ENCODE assay signal across 14 mouse cellular contexts in the genomic region with DNA sequence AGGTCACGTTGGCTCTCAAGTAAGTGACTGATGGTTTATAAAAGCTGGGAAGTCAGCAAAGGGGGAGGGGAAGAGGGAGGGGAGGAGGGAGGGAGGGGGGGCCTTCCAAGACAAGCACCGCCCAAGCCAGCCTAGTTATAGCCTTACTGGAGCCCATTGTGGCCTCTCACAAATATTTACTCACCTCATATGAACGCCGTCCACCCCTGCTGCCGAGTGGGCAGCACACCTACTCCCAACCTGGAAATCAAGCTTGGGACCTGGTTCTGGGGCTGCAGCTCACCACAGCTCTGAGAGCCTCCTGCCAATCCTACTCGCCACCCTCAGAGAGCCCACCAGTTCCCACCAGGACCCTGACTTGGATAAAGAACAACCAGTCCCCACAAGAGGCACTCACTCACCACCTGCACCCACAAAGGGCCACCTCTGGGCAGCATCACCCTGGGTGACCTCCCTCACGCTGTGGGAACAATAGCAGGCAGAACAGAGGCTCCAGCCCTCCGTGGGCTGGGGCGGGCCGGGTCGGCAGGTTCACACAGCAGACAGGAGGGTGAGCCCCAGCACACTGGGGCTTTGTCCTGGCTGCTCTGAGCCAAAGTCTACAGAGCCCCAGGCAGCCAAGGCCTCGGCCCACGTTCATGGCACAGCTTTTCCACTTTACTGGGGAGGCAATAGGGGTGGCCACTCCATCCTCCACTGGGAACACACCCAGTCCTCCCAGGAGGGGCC.
A peak's percentile ranks its signal among the peaks of the same experiment; 100 is the strongest.
DNase-seq lines count a peak whose midpoint lies in the region; ATAC-seq lines count a peak whose summit lies in the region.
"Had no signal": no experiment of that assay in that cellular context is flagged by ENCODE, and none has a peak within 500 bp of the region (broad histone marks: within the 10 kb centered on the region; RNA-seq: fewer than 3 reads in every experiment).

No protein-coding gene starts in this region.

- no peaks in the 10 kb centered on the region for H3K27me3 ChIP-seq in hindbrain, embryonic 13.5 days
- no peaks in the 10 kb centered on the region for H3K27me3 ChIP-seq in hindbrain, embryonic 16.5 days (replicated peaks; ENCODE audit: control insufficient read depth, insufficient read depth, low read length)
- H3K27me3 ChIP-seq in neural tube, embryonic 15.5 days (replicated peaks): no peaks in the 10 kb centered on the region
- no peaks in the 10 kb centered on the region for H3K27me3 ChIP-seq in neural tube, embryonic 13.5 days

- H3K9me3 ChIP-seq in hindbrain, embryonic 13.5 days: no peaks in the 10 kb centered on the region
- H3K9me3 ChIP-seq in hindbrain, embryonic 16.5 days (ENCODE audit: control insufficient read depth, low read length): no peaks in the 10 kb centered on the region
- no peaks in the 10 kb centered on the region for H3K9me3 ChIP-seq in neural tube, embryonic 15.5 days (replicated peaks)
- no peaks in the 10 kb centered on the region for H3K9me3 ChIP-seq in neural tube, embryonic 13.5 days

- no peak overlapping the region for H3K4me2 ChIP-seq in hindbrain, embryonic 13.5 days
- H3K4me2 ChIP-seq in hindbrain, embryonic 16.5 days (ENCODE audit: low read length): no peak overlapping the region
- H3K4me2 ChIP-seq in neural tube, embryonic 15.5 days: no peak overlapping the region
- H3K4me2 ChIP-seq in neural tube, embryonic 13.5 days: no peak overlapping the region

- no peak overlapping the region for H3K9ac ChIP-seq in hindbrain, embryonic 13.5 days
- H3K9ac ChIP-seq in hindbrain, embryonic 16.5 days (ENCODE audit: low read depth, low read length): no peak overlapping the region
- H3K9ac ChIP-seq in neural tube, embryonic 15.5 days (replicated peaks): no peak overlapping the region
- peak overlapping the region; percentile 17; the same call in 1 of the 2 replicates for H3K9ac ChIP-seq in neural tube, embryonic 13.5 days

- no peaks in the 10 kb centered on the region for H3K36me3 ChIP-seq in hindbrain, embryonic 13.5 days
- H3K36me3 ChIP-seq in hindbrain, embryonic 16.5 days (ENCODE audit: control insufficient read depth, insufficient read depth, low read length): no peaks in the 10 kb centered on the region
- no peaks in the 10 kb centered on the region for H3K36me3 ChIP-seq in neural tube, embryonic 15.5 days
- H3K36me3 ChIP-seq in neural tube, embryonic 13.5 days: no peaks in the 10 kb centered on the region

- peak; percentile 31 for DNase-seq in neural tube, embryonic 10.5 days (ENCODE audit: extremely low spot score, low spot score)
- DNase-seq in kidney, postnatal 4 days: no peak
- no peak for DNase-seq in thymus, postnatal 10 days (ENCODE audit: low spot score in 2 of 2)
- DNase-seq: adrenal gland, adult 8-10 months; cerebellum, adult 18-20 months; heart, adult 11 months; liver; midbrain, embryonic 14.5 days; thymus, postnatal 4 days had no signal

- 24% methylated on average over 12 of the region's 13 CpGs for WGBS in hindbrain, embryonic 13.5 days
- 35% methylated on average over 13 of the region's 13 CpGs for WGBS in hindbrain, embryonic 16.5 days
- 34% methylated on average over 13 of the region's 13 CpGs for WGBS in neural tube, embryonic 15.5 days
- WGBS in neural tube, embryonic 13.5 days: 34% methylated on average over 13 of the region's 13 CpGs

- no peak overlapping the region for H3K4me3 ChIP-seq in hindbrain, embryonic 13.5 days
- H3K4me3 ChIP-seq in hindbrain, embryonic 16.5 days (ENCODE audit: low read length): no peak overlapping the region
- H3K4me3 ChIP-seq in neural tube, embryonic 15.5 days (replicated peaks): no peak overlapping the region
- no peak overlapping the region for H3K4me3 ChIP-seq in neural tube, embryonic 13.5 days

- 0 out of 2 replicates have a peak, but pooled peaks have one; percentile 17 for ATAC-seq in hindbrain, embryonic 13.5 days (ENCODE audit: low FRiP score)
- no peak for ATAC-seq in hindbrain, embryonic 16.5 days
- ATAC-seq in neural tube, embryonic 15.5 days (ENCODE audit: low FRiP score): no peak
- ATAC-seq in neural tube, embryonic 13.5 days (ENCODE audit: low read depth): no peak
- ATAC-seq: forebrain, embryonic 14.5 days had no signal

- H3K27ac ChIP-seq in hindbrain, embryonic 13.5 days: no peak overlapping the region
- no peak overlapping the region for H3K27ac ChIP-seq in hindbrain, embryonic 16.5 days (ENCODE audit: low read depth, low read length)
- H3K27ac ChIP-seq in neural tube, embryonic 15.5 days (replicated peaks): no peak overlapping the region
- H3K27ac ChIP-seq in neural tube, embryonic 13.5 days (replicated peaks): no peak overlapping the region

- peaks cover 5% of the 10 kb centered on the region; the same call in 1 of the 2 replicates for H3K4me1 ChIP-seq in hindbrain, embryonic 13.5 days (replicated peaks)
- H3K4me1 ChIP-seq in hindbrain, embryonic 16.5 days (ENCODE audit: control insufficient read depth, insufficient read depth, low read depth, low read length): no peaks in the 10 kb centered on the region
- no peaks in the 10 kb centered on the region for H3K4me1 ChIP-seq in neural tube, embryonic 15.5 days
- peaks cover 7% of the 10 kb centered on the region for H3K4me1 ChIP-seq in neural tube, embryonic 13.5 days (replicated peaks)
